Mouse (Mus musculus) common myeloid progenitor, adult 5-6 weeks (primary cell): Measurements from ENCODE around the gene Farp2. TPM values are rescaled to one million over a fixed set of nuclear protein-coding genes. Genes with fewer than 3 reads are reported as not detected.
"Not testable (repeated sequence)": the region's sequence is repeated elsewhere in the genome, so short reads cannot be mapped to it uniquely, and the experiment has no call there.

ENCODE experiments used
- ATAC-seq: replicated peaks from 2 replicates; pipeline ENCODE4 v1.8.0; 2016; ENCODE audit warnings: low read depth, mild to moderate bottlenecking, moderate TSS enrichment, inconsistent platforms; ENCODE audit not compliant: poor library complexity, severe bottlenecking
- total RNA-seq: library from RNA; stranded (forward); fragments of 200-1000, 187-1606 nt; gene quantifications from 2 replicates; pipeline ENCODE4 v1.2.3, GENCODE M21; 2017

The Farp2 gene
- 3.0 and 3.2 TPM in 2 replicates for total RNA-seq

GRCm38 (mm10) chr1:93511585-93512350 is at the start of gene Farp2:
Gene Farp2 (plus strand): TSS chr1:93512079.
- peak; percentile 97 for ATAC-seq

- no peak for ATAC-seq
Measured at GRCm38 (mm10) chr1:93465066-93465465, 46.8 kb upstream of the Farp2 start.

- no peak for ATAC-seq
Measured at GRCm38 (mm10) chr1:93465746-93466145, 46.1 kb upstream of the Farp2 start.

GRCm38 (mm10) chr1:93468626-93469025 is 43.3 kb upstream of the Farp2 start:
- ATAC-seq: no peak

- ATAC-seq: no peak
Measured at GRCm38 (mm10) chr1:93475694-93476093, 36.2 kb upstream of the Farp2 start.

GRCm38 (mm10) chr1:93477758-93478585 is 33.9 kb upstream of the Farp2 start:
- peak; percentile 76 for ATAC-seq

GRCm38 (mm10) chr1:93478586-93479475 is 33.0 kb upstream of the Farp2 start, which contains the start of gene Hdlbp:
Gene Hdlbp (minus strand): TSS chr1:93478815.
- peak; percentile 72 for ATAC-seq

- ATAC-seq: peak; percentile 10
Measured at GRCm38 (mm10) chr1:93479476-93480083, 32.3 kb upstream of the Farp2 start.

GRCm38 (mm10) chr1:93486302-93486701 is 25.6 kb upstream of the Farp2 start:
- ATAC-seq: not testable (repeated sequence)

GRCm38 (mm10) chr1:93495312-93495711 is 16.6 kb upstream of the Farp2 start:
- ATAC-seq: no peak

GRCm38 (mm10) chr1:93506944-93507676 is 4.8 kb upstream of the Farp2 start:
- ATAC-seq: peak; percentile 38

GRCm38 (mm10) chr1:93508576-93508975 is 3.3 kb upstream of the Farp2 start:
- not testable (repeated sequence) for ATAC-seq

GRCm38 (mm10) chr1:93512351-93512690 is 442 bp downstream of the Farp2 start:
- no peak for ATAC-seq

- no peak for ATAC-seq
Measured at GRCm38 (mm10) chr1:93513221-93513620, 1.3 kb downstream of the Farp2 start.

- ATAC-seq: no peak
Measured at GRCm38 (mm10) chr1:93521491-93521890, 9.6 kb downstream of the Farp2 start.

GRCm38 (mm10) chr1:93522325-93522724 is 10.4 kb downstream of the Farp2 start:
- no peak for ATAC-seq

GRCm38 (mm10) chr1:93529801-93530200 is 17.9 kb downstream of the Farp2 start:
- ATAC-seq: no peak

- no peak for ATAC-seq
Measured at GRCm38 (mm10) chr1:93537227-93537626, 25.3 kb downstream of the Farp2 start.

- no peak for ATAC-seq
Measured at GRCm38 (mm10) chr1:93543196-93543595, 31.3 kb downstream of the Farp2 start.
